Mouse (Mus musculus) liver, adult 10 weeks (tissue): Measurements from ENCODE around the gene Cer1. TPM values are rescaled to one million over a fixed set of nuclear protein-coding genes. Genes with fewer than 3 reads are reported as not detected.

Source experiments
- polyA plus RNA-seq: library from polyadenylated mRNA; stranded (reverse); fragments of 350-450 nt; fragmentation: Illumina TruSeq; extraction: RNeasy Lipid Tissue Mini Kit (QIAGEN cat#74804); gene quantifications from one replicate; pipeline ENCODE4 v1.2.3, GENCODE M21; 2014; ENCODE audit warnings: low read depth, low replicate concordance

The Cer1 gene
- not detected for polyA plus RNA-seq

DNA sequence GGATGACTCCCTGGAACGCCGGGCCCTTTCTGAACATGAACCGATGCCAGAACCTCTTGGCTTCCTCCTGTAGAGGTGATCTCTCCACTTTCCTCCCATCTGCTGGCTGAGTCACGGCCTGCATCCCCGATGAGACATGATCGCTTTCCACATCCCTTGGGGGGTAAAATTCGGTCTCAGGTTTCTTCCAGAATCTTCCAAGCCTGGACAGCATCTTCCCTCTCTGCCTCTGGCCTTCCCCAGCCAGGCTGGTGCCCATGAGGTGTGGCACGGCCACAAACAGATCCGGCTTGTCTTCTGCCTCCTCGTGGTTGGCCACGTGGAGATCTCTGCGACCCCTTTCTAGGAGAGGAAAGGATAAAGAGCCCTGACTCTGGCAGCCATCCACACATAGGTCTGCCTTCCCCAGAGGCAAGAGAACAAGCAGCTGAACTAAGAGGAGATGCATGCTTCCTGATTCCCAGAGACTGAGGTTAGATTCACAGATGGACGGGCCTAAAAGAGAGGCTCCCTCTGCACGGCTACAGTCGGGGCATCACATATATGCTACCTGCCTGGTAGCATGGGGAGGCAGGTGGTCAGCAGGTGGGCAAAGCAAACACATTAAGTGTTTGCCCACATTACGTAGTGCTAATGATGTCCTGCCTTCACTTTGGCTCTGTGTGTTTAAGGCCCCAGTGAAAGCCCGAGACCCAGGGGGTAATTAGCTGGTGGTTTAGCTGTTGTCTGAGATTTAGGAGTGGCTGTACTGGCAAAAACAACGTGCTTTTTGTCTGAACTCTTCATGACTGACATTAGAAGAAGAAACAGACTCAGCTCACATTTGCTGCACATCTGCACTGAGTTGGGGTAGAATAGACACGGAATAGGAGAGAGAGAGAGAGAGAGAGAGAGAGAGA, at the start of gene Cer1:
Cer1 (minus strand) TSS at position 513 of the 899 bp plus-strand sequence.

GRCm38 (mm10) chr4:82859131-82860125, 25.5 kb downstream of the Cer1 start, which contains the start of gene Zdhhc21:
Gene Zdhhc21 (minus strand): TSS chr4:82859958.

Other genes starting within 250 kb of the Cer1 start
- gene Nfib, start 179.4 kb downstream of the Cer1 start, polyA plus RNA-seq, result 43.7 TPM
- gene Zdhhc21, start 25.2 kb downstream of the Cer1 start, polyA plus RNA-seq, result 8.1 TPM
- gene Frem1, start 167.2 kb upstream of the Cer1 start, polyA plus RNA-seq, result 0.21 TPM